Comparison of ENCODE assay signal across 14 mouse cellular contexts in the genomic region with DNA sequence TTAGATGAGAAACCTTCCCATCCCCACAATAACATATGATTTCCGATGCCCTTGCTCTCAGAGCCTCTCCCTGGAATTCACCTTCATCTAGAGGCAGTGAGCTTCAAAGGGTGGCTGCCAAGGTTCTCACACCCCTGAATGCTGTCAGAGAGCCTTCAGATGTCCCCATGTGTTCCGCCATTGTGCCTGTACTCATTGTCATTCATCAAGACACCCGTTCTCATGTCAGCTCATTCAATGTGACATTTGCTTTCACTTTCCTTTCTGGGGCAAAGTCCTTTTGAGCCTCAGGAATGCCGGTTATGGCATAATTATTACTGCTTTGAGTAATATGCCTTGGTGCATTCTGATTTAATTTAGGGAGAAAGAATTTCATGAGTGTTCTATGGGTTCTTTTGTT.
DNase-seq lines count a peak whose midpoint lies in the region; ATAC-seq and TF ChIP-seq lines count a peak whose summit lies in the region.
"Had no signal": no experiment of that assay in that cellular context is flagged by ENCODE, and none has a peak within 500 bp of the region (broad histone marks: within the 10 kb centered on the region; RNA-seq: fewer than 3 reads in every experiment).

No protein-coding gene starts in this region.

- H3K4me2 ChIP-seq in embryonic facial prominence, embryonic 14.5 days (ENCODE audit: low read depth, low read length) = no peak overlapping the region
- H3K4me2 ChIP-seq in midbrain, embryonic 16.5 days (ENCODE audit: low read length) = no peak overlapping the region
- peak overlapping the region; percentile 56 for H3K4me2 ChIP-seq in myocyte (ENCODE audit: low read depth)
- H3K4me2 ChIP-seq: lung, embryonic 15.5 days had no signal

- H3K36me3 ChIP-seq in embryonic facial prominence, embryonic 14.5 days (ENCODE audit: control insufficient read depth, insufficient read depth, low read length) = no peaks in the 10 kb centered on the region
- no peaks in the 10 kb centered on the region for H3K36me3 ChIP-seq in embryonic facial prominence, embryonic 10.5 days (replicated peaks)
- no peaks in the 10 kb centered on the region for H3K36me3 ChIP-seq in midbrain, embryonic 10.5 days
- no peaks in the 10 kb centered on the region for H3K36me3 ChIP-seq in midbrain, embryonic 16.5 days (ENCODE audit: control insufficient read depth, insufficient read depth, low read length)
- no peaks in the 10 kb centered on the region for H3K36me3 ChIP-seq in myocyte (ENCODE audit: control insufficient read depth, insufficient read depth)
- H3K36me3 ChIP-seq: lung, embryonic 15.5 days had no signal

- H3K4me1 ChIP-seq in embryonic facial prominence, embryonic 14.5 days (ENCODE audit: control insufficient read depth, insufficient read depth, low read length) = peaks cover 6% of the 10 kb centered on the region; the same call in 1 of the 2 replicates
- peaks cover 20% of the 10 kb centered on the region for H3K4me1 ChIP-seq in embryonic facial prominence, embryonic 10.5 days
- peaks cover 25% of the 10 kb centered on the region for H3K4me1 ChIP-seq in midbrain, embryonic 10.5 days
- peaks cover 13% of the 10 kb centered on the region; the same call in 1 of the 2 replicates for H3K4me1 ChIP-seq in midbrain, embryonic 16.5 days (ENCODE audit: control insufficient read depth, insufficient read depth, low read length)
- H3K4me1 ChIP-seq: lung, embryonic 15.5 days had no signal

- no peak for ATAC-seq in embryonic facial prominence, embryonic 14.5 days (ENCODE audit: low read depth)
- no peak for ATAC-seq in midbrain, embryonic 16.5 days
- peak; percentile 50; the same call in 1 of the 2 replicates for ATAC-seq in common myeloid progenitor, adult 5-6 weeks (replicated peaks; ENCODE audit: low read depth, poor library complexity, severe bottlenecking)

- H3ac ChIP-seq in myocyte (ENCODE audit: control insufficient read depth, insufficient read length) = no peak overlapping the region

- H3K27ac ChIP-seq in embryonic facial prominence, embryonic 14.5 days (replicated peaks; ENCODE audit: low read depth, low read length) = no peak overlapping the region
- H3K27ac ChIP-seq in embryonic facial prominence, embryonic 10.5 days (replicated peaks) = no peak overlapping the region
- 0 out of 2 replicates have a peak overlapping the region, but pooled peaks have one; percentile 28 for H3K27ac ChIP-seq in midbrain, embryonic 10.5 days (replicated peaks)
- no peak overlapping the region for H3K27ac ChIP-seq in midbrain, embryonic 16.5 days (ENCODE audit: low read length)
- H3K27ac ChIP-seq: lung, embryonic 15.5 days had no signal

- peak; percentile 35 for DNase-seq in embryonic facial prominence, embryonic 14.5 days (ENCODE audit: low spot score)
- no peak for DNase-seq in embryonic facial prominence, embryonic 10.5 days (ENCODE audit: low spot score)
- DNase-seq in midbrain, embryonic 10.5 days (ENCODE audit: low spot score) = no peak
- no peak for DNase-seq in spleen, adult 18-20 months
- DNase-seq in cerebellum, adult 9-11 months = no peak
- DNase-seq: cerebellum, adult 18-20 months; gastrocnemius, postnatal 36 days; heart, postnatal 10 days; kidney, postnatal 10 days; right cerebral cortex, postnatal 25 days had no signal

- no peaks in the 10 kb centered on the region for H3K27me3 ChIP-seq in embryonic facial prominence, embryonic 14.5 days (replicated peaks; ENCODE audit: control insufficient read depth, insufficient read depth, low read length)
- H3K27me3 ChIP-seq in embryonic facial prominence, embryonic 10.5 days (replicated peaks; ENCODE audit: low read depth, poor library complexity, severe bottlenecking) = no peaks in the 10 kb centered on the region
- no peaks in the 10 kb centered on the region for H3K27me3 ChIP-seq in midbrain, embryonic 10.5 days (ENCODE audit: low read depth, poor library complexity, severe bottlenecking)
- no peaks in the 10 kb centered on the region for H3K27me3 ChIP-seq in midbrain, embryonic 16.5 days (ENCODE audit: control insufficient read depth, insufficient read depth, low read depth, low read length)
- no peaks in the 10 kb centered on the region for H3K27me3 ChIP-seq in myocyte (ENCODE audit: control insufficient read depth, insufficient read depth, insufficient read length)
- H3K27me3 ChIP-seq: lung, embryonic 15.5 days had no signal

- WGBS in embryonic facial prominence, embryonic 14.5 days = 39% methylated on average over 4 of the region's 4 CpGs
- WGBS in embryonic facial prominence, embryonic 10.5 days = 71% methylated on average over 4 of the region's 4 CpGs
- WGBS in midbrain, embryonic 10.5 days = 72% methylated on average over 4 of the region's 4 CpGs
- 21% methylated on average over 4 of the region's 4 CpGs for WGBS in midbrain, embryonic 16.5 days

- H3K4me3 ChIP-seq in embryonic facial prominence, embryonic 14.5 days (ENCODE audit: low read depth, low read length) = no peak overlapping the region
- no peak overlapping the region for H3K4me3 ChIP-seq in embryonic facial prominence, embryonic 10.5 days
- no peak overlapping the region for H3K4me3 ChIP-seq in midbrain, embryonic 10.5 days
- no peak overlapping the region for H3K4me3 ChIP-seq in midbrain, embryonic 16.5 days (ENCODE audit: low read depth, low read length)
- H3K4me3 ChIP-seq in myocyte = no peak overlapping the region
- H3K4me3 ChIP-seq: lung, embryonic 15.5 days had no signal

- no peaks in the 10 kb centered on the region for H3K79me2 ChIP-seq in myocyte (ENCODE audit: control insufficient read depth, insufficient read depth)

- no peak for TF ChIP-seq POLR2A in myocyte (IDR thresholded peaks at IDR 0.05; ENCODE audit: insufficient read length, low read depth)

- no peaks in the 10 kb centered on the region for H3K9me3 ChIP-seq in embryonic facial prominence, embryonic 14.5 days (ENCODE audit: control insufficient read depth, low read length)
- no peaks in the 10 kb centered on the region for H3K9me3 ChIP-seq in embryonic facial prominence, embryonic 10.5 days
- H3K9me3 ChIP-seq in midbrain, embryonic 10.5 days (replicated peaks) = no peaks in the 10 kb centered on the region
- H3K9me3 ChIP-seq in midbrain, embryonic 16.5 days (replicated peaks; ENCODE audit: control insufficient read depth, low read length, poor library complexity, severe bottlenecking) = no peaks in the 10 kb centered on the region
- H3K9me3 ChIP-seq: lung, embryonic 15.5 days had no signal

- H3K9ac ChIP-seq in embryonic facial prominence, embryonic 14.5 days (ENCODE audit: low read depth, low read length) = no peak overlapping the region
- no peak overlapping the region for H3K9ac ChIP-seq in midbrain, embryonic 16.5 days (ENCODE audit: low read depth, low read length)
- H3K9ac ChIP-seq: lung, embryonic 15.5 days had no signal

TF ChIP-seq in myocyte, 11 proteins besides CTCF, POLR2A, EP300 and RAD21:
- TF ChIP-seq POLR2AphosphoS2 (IDR thresholded peaks at IDR 0.05; ENCODE audit: insufficient read length, low read depth) = no peak
- TF ChIP-seq CEBPB (IDR thresholded peaks at IDR 0.05; ENCODE audit: insufficient read depth, poor library complexity, severe bottlenecking) = no peak
- TF ChIP-seq TCF12 (IDR thresholded peaks at IDR 0.05; ENCODE audit: insufficient read depth, poor library complexity, severe bottlenecking) = no peak
- TF ChIP-seq REST (IDR thresholded peaks at IDR 0.05; ENCODE audit: insufficient read depth, insufficient read length) = no peak
- TF ChIP-seq MAX (IDR thresholded peaks at IDR 0.05; ENCODE audit: low read depth) = no peak
- no peak for TF ChIP-seq TCF3 (IDR thresholded peaks at IDR 0.05; ENCODE audit: insufficient read length, low read depth)
- TF ChIP-seq USF1 (IDR thresholded peaks at IDR 0.05; ENCODE audit: low read depth) = no peak
- TF ChIP-seq MYOD1 (IDR thresholded peaks at IDR 0.05; ENCODE audit: control insufficient read depth in 1 of 3, insufficient read length in 2 of 3, low read depth in 2 of 3) = no peak
